Mouse (Mus musculus): ENCODE measurements around the gene Nr1d1.
"Not testable (repeated sequence)": the region's sequence is repeated elsewhere in the genome, so short reads cannot be mapped to it uniquely, and the experiment has no call there.

Gene Nr1d1

GRCm38 (mm10) chr11:98750351-98751201 is 24.6 kb downstream of the Nr1d1 start:
- peak; percentile 79 for DNase-seq

GRCm38 (mm10) chr11:98749716-98750115 is 25.4 kb downstream of the Nr1d1 start:
- no peak for DNase-seq

- DNase-seq: no peak
Measured at GRCm38 (mm10) chr11:98748506-98749416, 26.4 kb downstream of the Nr1d1 start.

GRCm38 (mm10) chr11:98747804-98748505 is 27.2 kb downstream of the Nr1d1 start:
- DNase-seq: peak; percentile 46

- peak; percentile 92 for DNase-seq
Measured at GRCm38 (mm10) chr11:98746855-98747693, 28.1 kb downstream of the Nr1d1 start.

- DNase-seq: no peak
Measured at GRCm38 (mm10) chr11:98745932-98746853, 28.9 kb downstream of the Nr1d1 start.

- no peak for DNase-seq
Measured at GRCm38 (mm10) chr11:98744456-98745019, 30.6 kb downstream of the Nr1d1 start.

GRCm38 (mm10) chr11:98743655-98744345 is 31.3 kb downstream of the Nr1d1 start:
- peak; percentile 51 for DNase-seq

- peak; percentile 56 for DNase-seq
Measured at GRCm38 (mm10) chr11:98742397-98743291, 32.5 kb downstream of the Nr1d1 start.

GRCm38 (mm10) chr11:98741622-98742396 is 33.3 kb downstream of the Nr1d1 start:
- DNase-seq: peak; percentile 84

- peak; percentile 45 for DNase-seq
Measured at GRCm38 (mm10) chr11:98741051-98741620, 34.0 kb downstream of the Nr1d1 start.

- DNase-seq: peak; percentile 76
Measured at GRCm38 (mm10) chr11:98740393-98741050, 34.6 kb downstream of the Nr1d1 start, which contains the start of gene Thra. TSS of gene Thra (plus strand) at chr11:98740638.

GRCm38 (mm10) chr11:98740026-98740392 is 35.1 kb downstream of the Nr1d1 start:
- DNase-seq: peak; percentile 50

GRCm38 (mm10) chr11:98738925-98739324 is 36.2 kb downstream of the Nr1d1 start:
- no peak for DNase-seq

- DNase-seq: peak; percentile 62
Measured at GRCm38 (mm10) chr11:98738428-98738911, 36.7 kb downstream of the Nr1d1 start.

GRCm38 (mm10) chr11:98737220-98737619 is 37.9 kb downstream of the Nr1d1 start:
- not testable (repeated sequence) for DNase-seq

GRCm38 (mm10) chr11:98736176-98736575 is 39.0 kb downstream of the Nr1d1 start:
- no peak for DNase-seq

All from right cerebral cortex, postnatal 25 days (tissue).